Mouse (Mus musculus) left cerebral cortex, postnatal 25 days (tissue): ENCODE results near the gene Hps3. TPM values are rescaled to one million over a fixed set of nuclear protein-coding genes. Genes with fewer than 3 reads are reported as not detected.
"Not testable (repeated sequence)": the region's sequence is repeated elsewhere in the genome, so short reads cannot be mapped to it uniquely, and the experiment has no call there.

ENCODE experiments used
- DNase-seq, 2 experiments: peaks; one replicate each; pipeline ENCODE4 v3.0.0; 2022; ENCODE audit warnings: low spot score in 2 of 2, mixed read lengths in 1 of 2
- intact Hi-C: fragments of 180-260 bp; cut with DNase I; formaldehyde crosslinking; loops from one replicate; pipeline ENCODE4 v1.15.1; 2025
- total RNA-seq, 2 experiments: library from RNA; stranded (reverse); gene quantifications; 2 replicates each; pipeline ENCODE4 v1.2.3; 2021

Gene Hps3
- total RNA-seq, 2 experiments from 2014 or later, result 13.4 to 17.3 TPM

GRCm38 (mm10) chr3:19958983-19959382 is 76.1 kb downstream of the Hps3 start:
- intact Hi-C loops, result no loop called here
- no peak for DNase-seq

- DNase-seq, result no peak
- intact Hi-C loops, result no loop called here
Observed at GRCm38 (mm10) chr3:19958031-19958430, 77.1 kb downstream of the Hps3 start.

GRCm38 (mm10) chr3:19956885-19957284 is 78.2 kb downstream of the Hps3 start, which contains the start of gene Cp:
Gene Cp (plus strand): TSS chr3:19957054.
- intact Hi-C loops, result no loop called here
- DNase-seq, result peak in 1 of 2 experiments; percentile 1

- peak; percentile 2 to 19 for DNase-seq
- intact Hi-C loops, result no loop called here
Observed at GRCm38 (mm10) chr3:19953865-19954264, 81.2 kb downstream of the Hps3 start.

GRCm38 (mm10) chr3:19953425-19953824 is 81.7 kb downstream of the Hps3 start:
- no peak for DNase-seq

GRCm38 (mm10) chr3:19949401-19949800 is 85.7 kb downstream of the Hps3 start:
- intact Hi-C loops, DNase-seq: not testable (repeated sequence)

More at GRCm38 (mm10) chr3:19953425-19953824, 81.7 kb downstream of the Hps3 start:
- intact Hi-C loops, result no loop called here

GRCm38 (mm10) chr3:19948552-19948951 is 86.6 kb downstream of the Hps3 start:
- intact Hi-C loops, result no loop called here
- DNase-seq, result no peak

Other genes with a start within 250 kb of the Hps3 start
- 10 to 100 TPM; 11.2 to 13.4 TPM for gene Cp, start 78.3 kb downstream of the Hps3 start, total RNA-seq
- 10 to 100 TPM; 16.0 to 20.3 TPM for gene Hltf, start 22.5 kb upstream of the Hps3 start, total RNA-seq
- 10 to 100 TPM; 30.4 to 30.9 TPM for gene Gyg, start 120.0 kb upstream of the Hps3 start, total RNA-seq
- gene Cpa3, start 206.9 kb upstream of the Hps3 start, total RNA-seq, result not detected
- under 1 TPM in 1 of 2 experiments, not detected in 1; 0.34 TPM for gene Cpb1, start 240.4 kb upstream of the Hps3 start, total RNA-seq